Mouse (Mus musculus): Measurements from ENCODE around the gene Cdc6.

- TF ChIP-seq POLR2A (IDR thresholded peaks at IDR 0.05; ENCODE audit: low read depth, low read length) (no peak), CTCF (IDR thresholded peaks at IDR 0.05; ENCODE audit: extremely low read depth, insufficient read depth, insufficient read length, insufficient replicate concordance) (peak; percentile 40; the same call in 1 of the 2 replicates)
These were observed 2.1 kb downstream of the Cdc6 start for GRCm38 (mm10) chr11:98909654-98910053.
